10 mouse cellular contexts compared by ENCODE assay signal in the genomic region with DNA sequence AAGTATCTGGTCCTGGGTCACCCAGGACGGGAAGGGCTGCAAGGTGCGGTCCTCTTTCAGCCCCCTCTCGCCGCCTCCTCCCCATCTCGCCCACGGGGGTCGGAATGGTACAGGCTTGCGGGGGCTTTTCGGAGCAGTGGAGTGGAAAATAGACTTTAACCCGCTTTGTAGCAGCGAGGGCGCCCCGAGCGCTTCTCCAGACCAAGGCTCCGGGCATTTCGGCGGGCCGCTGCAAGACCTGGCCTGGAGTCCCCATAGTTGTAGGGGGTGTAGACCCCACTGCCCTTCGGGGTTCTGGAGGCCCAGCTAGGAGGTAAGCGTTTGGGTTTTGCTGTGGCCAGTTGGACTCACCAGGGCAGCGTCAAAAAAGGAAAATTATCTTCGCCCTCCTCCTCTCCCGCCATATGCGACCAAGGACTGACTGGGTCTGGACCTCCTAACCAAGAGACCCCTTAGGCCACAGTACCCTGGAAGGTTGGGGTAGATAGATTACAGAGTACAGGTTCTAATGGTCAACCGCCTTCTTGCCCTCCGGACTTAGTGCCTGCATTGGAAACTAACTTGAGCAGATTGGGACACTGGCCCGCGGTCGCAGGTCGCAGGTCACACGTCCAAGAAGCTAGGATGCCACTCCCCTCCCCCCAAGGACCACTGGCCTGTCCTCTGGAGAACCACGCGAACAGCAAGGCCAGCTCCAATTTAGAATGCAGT. TPM values are rescaled to one million over a fixed set of nuclear protein-coding genes. Genes with fewer than 3 reads are reported as not detected.
DNase-seq lines count a peak whose midpoint lies in the region; ATAC-seq and TF ChIP-seq lines count a peak whose summit lies in the region.
"Had no signal": no experiment of that assay in that cellular context is flagged by ENCODE, and none has a peak within 500 bp of the region (broad histone marks: within the 10 kb centered on the region; RNA-seq: fewer than 3 reads in every experiment).

No protein-coding gene starts in this region.

- peak overlapping the region; percentile 74 for H3K4me3 ChIP-seq in layer of hippocampus, adult 2 months
- H3K4me3 ChIP-seq in embryonic facial prominence, embryonic 13.5 days = peak overlapping the region; percentile 44; the same call in 1 of the 2 replicates
- peak overlapping the region; percentile 25 for H3K4me3 ChIP-seq in kidney, embryonic 14.5 days (ENCODE audit: low read length)
- H3K4me3 ChIP-seq in midbrain, embryonic 16.5 days (ENCODE audit: low read depth, low read length) = peak overlapping the region; percentile 6; the same call in 1 of the 2 replicates

- H3K36me3 ChIP-seq in embryonic facial prominence, embryonic 13.5 days = no peaks in the 10 kb centered on the region
- H3K36me3 ChIP-seq in kidney, embryonic 14.5 days (ENCODE audit: control insufficient read depth, insufficient read depth, low read length) = no peaks in the 10 kb centered on the region
- H3K36me3 ChIP-seq in midbrain, embryonic 16.5 days (ENCODE audit: control insufficient read depth, insufficient read depth, low read length) = no peaks in the 10 kb centered on the region
- H3K36me3 ChIP-seq: G1E had no signal

- peaks cover 38% of the 10 kb centered on the region for H3K4me1 ChIP-seq in embryonic facial prominence, embryonic 13.5 days
- peaks cover 14% of the 10 kb centered on the region; the same call in 1 of the 2 replicates for H3K4me1 ChIP-seq in kidney, embryonic 14.5 days (ENCODE audit: control insufficient read depth, insufficient read depth, low read length)
- peaks cover 33% of the 10 kb centered on the region for H3K4me1 ChIP-seq in midbrain, embryonic 16.5 days (ENCODE audit: control insufficient read depth, insufficient read depth, low read length)

- H3K4me2 ChIP-seq in embryonic facial prominence, embryonic 13.5 days = peak overlapping the region; percentile 73
- H3K4me2 ChIP-seq in kidney, embryonic 14.5 days (replicated peaks; ENCODE audit: low read depth, low read length) = peak overlapping the region; percentile 36
- peak overlapping the region; percentile 26 for H3K4me2 ChIP-seq in midbrain, embryonic 16.5 days (ENCODE audit: low read length)

- 2% methylated on average over 33 of the region's 33 CpGs for WGBS in embryonic facial prominence, embryonic 13.5 days
- WGBS in kidney, embryonic 14.5 days = 2% methylated on average over 33 of the region's 33 CpGs
- WGBS in midbrain, embryonic 16.5 days = 3% methylated on average over 33 of the region's 33 CpGs

- no peak overlapping the region for H3K27ac ChIP-seq in layer of hippocampus, adult 2 months
- no peak overlapping the region for H3K27ac ChIP-seq in embryonic facial prominence, embryonic 13.5 days
- no peak overlapping the region for H3K27ac ChIP-seq in kidney, embryonic 14.5 days (ENCODE audit: low read depth, low read length)
- no peak overlapping the region for H3K27ac ChIP-seq in midbrain, embryonic 16.5 days (ENCODE audit: low read length)

- ATAC-seq in embryonic facial prominence, embryonic 13.5 days (ENCODE audit: insufficient number of reproducible peaks, insufficient read depth, low FRiP score, low TSS enrichment, low read depth) = no peak
- no peak for ATAC-seq in kidney, embryonic 14.5 days (ENCODE audit: low FRiP score, low TSS enrichment)
- no peak for ATAC-seq in midbrain, embryonic 16.5 days

- no peaks in the 10 kb centered on the region for H3K9me3 ChIP-seq in embryonic facial prominence, embryonic 13.5 days
- no peaks in the 10 kb centered on the region for H3K9me3 ChIP-seq in kidney, embryonic 14.5 days (ENCODE audit: control insufficient read depth, low read length)
- no peaks in the 10 kb centered on the region for H3K9me3 ChIP-seq in midbrain, embryonic 16.5 days (replicated peaks; ENCODE audit: control insufficient read depth, low read length, poor library complexity, severe bottlenecking)
- H3K9me3 ChIP-seq: G1E had no signal

- DNase-seq in layer of hippocampus, adult 2 months (ENCODE audit: low spot score in 2 of 2) = no peak
- DNase-seq in layer of hippocampus, adult 9-11 months = no peak
- DNase-seq in right cerebral cortex, adult 18-20 months = no peak
- DNase-seq in adrenal gland, postnatal 36 days = no peak
- no peak for DNase-seq in ovary, adult 18-20 months (ENCODE audit: low spot score)
- DNase-seq: cerebellum, adult 11 months had no signal

- 0 out of 2 replicates have a peak overlapping the region, but pooled peaks have one; percentile 28 for H3K9ac ChIP-seq in embryonic facial prominence, embryonic 13.5 days
- H3K9ac ChIP-seq in kidney, embryonic 14.5 days (ENCODE audit: low read depth, low read length) = no peak overlapping the region
- H3K9ac ChIP-seq in midbrain, embryonic 16.5 days (ENCODE audit: low read depth, low read length) = no peak overlapping the region

- no peak for TF ChIP-seq CTCF in layer of hippocampus, adult 2 months (conservative IDR thresholded peaks at IDR 0.05)

- H3K27me3 ChIP-seq in embryonic facial prominence, embryonic 13.5 days = peaks cover 82% of the 10 kb centered on the region
- H3K27me3 ChIP-seq in kidney, embryonic 14.5 days (ENCODE audit: control insufficient read depth, insufficient read depth, low read length) = peaks cover 70% of the 10 kb centered on the region
- H3K27me3 ChIP-seq in midbrain, embryonic 16.5 days (ENCODE audit: control insufficient read depth, insufficient read depth, low read depth, low read length) = peaks cover 24% of the 10 kb centered on the region

RNA-seq across cellular contexts. Expression of gene Emx1, which starts 1.1 kb away (rescaled TPM):
- 10 to 100 TPM; 15.9 to 20.2 TPM for total RNA-seq in layer of hippocampus, adult 2 months (2021)
- polyA plus RNA-seq in embryonic facial prominence, embryonic 13.5 days (2015; fragmentation: Nextera tagmentation; extraction: Ambion mirVana) = 0.35 and 0.47 TPM in 2 replicates
- polyA plus RNA-seq in kidney, embryonic 14.5 days (2014; fragmentation: Nextera tagmentation; extraction: Ambion mirVana) = 7.5 and 8.5 TPM in 2 replicates
- polyA plus RNA-seq in midbrain, embryonic 16.5 days (2015; fragmentation: Nextera tagmentation; extraction: Ambion mirVana) = 0.75 and 1.2 TPM in 2 replicates
- not detected for total RNA-seq in adrenal gland, postnatal 36 days (2021)
- total RNA-seq: G1E had no signal
- polyA plus RNA-seq: G1E had no signal

RNA-seq across cellular contexts. Expression of gene Spr, which starts 48.6 kb away (rescaled TPM):
- total RNA-seq in layer of hippocampus, adult 2 months (2021) = 10 to 100 TPM; 44.5 to 48.2 TPM
- polyA plus RNA-seq in embryonic facial prominence, embryonic 13.5 days (2015; fragmentation: Nextera tagmentation; extraction: Ambion mirVana) = 42.0 and 50.4 TPM in 2 replicates
- polyA plus RNA-seq in kidney, embryonic 14.5 days (2014; fragmentation: Nextera tagmentation; extraction: Ambion mirVana) = 79.4 and 100 TPM in 2 replicates
- polyA plus RNA-seq in midbrain, embryonic 16.5 days (2015; fragmentation: Nextera tagmentation; extraction: Ambion mirVana) = 25.3 and 28.7 TPM in 2 replicates
- 10 to 100 TPM; 57.5 to 85.7 TPM for total RNA-seq in adrenal gland, postnatal 36 days (2021)

Comparison
In these comparisons a context has a peak if more than half of its experiments do, and no peak if none do; other contexts are left out.
1. H3K4me3 ChIP-seq: peak in every context shown above with its lines; median percentile 74 in layer of hippocampus, adult 2 months; 44 in embryonic facial prominence, embryonic 13.5 days; 25 in kidney, embryonic 14.5 days; 6 in midbrain, embryonic 16.5 days.